Mouse (Mus musculus): ENCODE measurements around the gene Zfp580. TPM values are rescaled to one million over a fixed set of nuclear protein-coding genes. Genes with fewer than 3 reads are reported as not detected.

The Zfp580 gene
- polyA plus RNA-seq, 2 experiments: 1.4 to 1.6 TPM

- ATAC-seq (ENCODE audit: insufficient read depth) (no peak), DNase-seq (ENCODE audit: low read depth in 3 of 3, low spot score in 3 of 3) (no peak)
- no peak for TF ChIP-seq EP300 (IDR thresholded peaks at IDR 0.05; ENCODE audit: low read depth)
- no peak for TF ChIP-seq CTCF (IDR thresholded peaks at IDR 0.05; ENCODE audit: low read depth)
- no peak overlapping the region for H3K4me2 ChIP-seq (ENCODE audit: low read depth)
- peaks cover 0 to 5% of the 10 kb centered on the region in 2 experiments; a peak in 2 of 4 replicates for H3K4me1 ChIP-seq (replicated peaks; ENCODE audit: control insufficient read depth in 2 of 2, insufficient read depth in 2 of 2, low read length in 1 of 2)
- H3K36me3 ChIP-seq (replicated peaks; ENCODE audit: control insufficient read depth, insufficient read depth, low read depth): peaks cover 81% of the 10 kb centered on the region
- no peak overlapping the region for H3K9ac ChIP-seq (replicated peaks)
- H3K9me3 ChIP-seq (ENCODE audit: control insufficient read depth, low read length): no peaks in the 10 kb centered on the region
- no peak overlapping the region for H3K27ac ChIP-seq
- no peak overlapping the region for H3K4me3 ChIP-seq (ENCODE audit: insufficient read depth in 1 of 2, low read depth in 2 of 2, low read length in 2 of 2)
- H3K27me3 ChIP-seq (ENCODE audit: control insufficient read depth, insufficient read depth, low read length): no peaks in the 10 kb centered on the region
- WGBS (ENCODE audit: insufficient replicate concordance): 89% methylated on average over 15 of the region's 15 CpGs
Measured at GRCm38 (mm10) chr7:5089853-5090252, 38.5 kb downstream of the Zfp580 start.

GRCm38 (mm10) chr7:5091008-5091728 is 39.8 kb downstream of the Zfp580 start:
- ATAC-seq (ENCODE audit: insufficient read depth): no peak
- Histone ChIP-seq H3K9me3 (ENCODE audit: control insufficient read depth, low read length) (no peaks in the 10 kb centered on the region), H3K4me1 (replicated peaks; ENCODE audit: control insufficient read depth in 2 of 2, insufficient read depth in 2 of 2, low read length in 1 of 2) (peaks cover 0 to 5% of the 10 kb centered on the region in 2 experiments; a peak in 2 of 4 replicates), H3K27ac (no peak overlapping the region), H3K27me3 (ENCODE audit: control insufficient read depth, insufficient read depth, low read length) (no peaks in the 10 kb centered on the region), H3K4me3 (ENCODE audit: insufficient read depth in 1 of 2, low read depth in 2 of 2, low read length in 2 of 2) (no peak overlapping the region), H3K36me3 (replicated peaks; ENCODE audit: control insufficient read depth, insufficient read depth, low read depth) (peaks cover 81% of the 10 kb centered on the region), H3K9ac (replicated peaks) (no peak overlapping the region), H3K4me2 (ENCODE audit: low read depth) (no peak overlapping the region)
- WGBS (ENCODE audit: insufficient replicate concordance): 81% methylated on average over 15 of the region's 15 CpGs
- no peak for TF ChIP-seq EP300 (IDR thresholded peaks at IDR 0.05; ENCODE audit: low read depth)
- TF ChIP-seq CTCF (IDR thresholded peaks at IDR 0.05; ENCODE audit: low read depth): no peak
- DNase-seq (ENCODE audit: low read depth in 3 of 3, low spot score in 3 of 3): no peak

- Histone ChIP-seq H3K36me3 (replicated peaks; ENCODE audit: control insufficient read depth, insufficient read depth, low read depth) (peaks cover 80% of the 10 kb centered on the region), H3K9me3 (ENCODE audit: control insufficient read depth, low read length) (no peaks in the 10 kb centered on the region), H3K4me1 (replicated peaks; ENCODE audit: control insufficient read depth in 2 of 2, insufficient read depth in 2 of 2, low read length in 1 of 2) (peaks cover 0 to 5% of the 10 kb centered on the region in 2 experiments; a peak in 2 of 4 replicates), H3K4me2 (ENCODE audit: low read depth) (no peak overlapping the region), H3K27me3 (ENCODE audit: control insufficient read depth, insufficient read depth, low read length) (no peaks in the 10 kb centered on the region), H3K4me3 (ENCODE audit: insufficient read depth in 1 of 2, low read depth in 2 of 2, low read length in 2 of 2) (no peak overlapping the region), H3K9ac (replicated peaks) (no peak overlapping the region), H3K27ac (no peak overlapping the region)
- WGBS (ENCODE audit: insufficient replicate concordance): 75% methylated on average over 6 of the region's 6 CpGs
- DNase-seq (ENCODE audit: low read depth in 3 of 3, low spot score in 3 of 3) (no peak), ATAC-seq (ENCODE audit: insufficient read depth) (no peak)
- no peak for TF ChIP-seq EP300 (IDR thresholded peaks at IDR 0.05; ENCODE audit: low read depth)
- TF ChIP-seq CTCF (IDR thresholded peaks at IDR 0.05; ENCODE audit: low read depth): no peak
Measured at GRCm38 (mm10) chr7:5092381-5092780, 41.0 kb downstream of the Zfp580 start.

GRCm38 (mm10) chr7:5092831-5093510 is 41.6 kb downstream of the Zfp580 start:
- H3K9ac ChIP-seq (replicated peaks): no peak overlapping the region
- no peak overlapping the region for H3K4me3 ChIP-seq (ENCODE audit: insufficient read depth in 1 of 2, low read depth in 2 of 2, low read length in 2 of 2)
- DNase-seq (ENCODE audit: low read depth in 3 of 3, low spot score in 3 of 3): no peak
- no peaks in the 10 kb centered on the region for H3K9me3 ChIP-seq (ENCODE audit: control insufficient read depth, low read length)
- no peak for ATAC-seq (ENCODE audit: insufficient read depth)
- no peak for TF ChIP-seq CTCF (IDR thresholded peaks at IDR 0.05; ENCODE audit: low read depth)
- no peak for TF ChIP-seq EP300 (IDR thresholded peaks at IDR 0.05; ENCODE audit: low read depth)
- H3K4me1 ChIP-seq (replicated peaks; ENCODE audit: control insufficient read depth in 2 of 2, insufficient read depth in 2 of 2, low read length in 1 of 2): peaks cover 0 to 2% of the 10 kb centered on the region in 2 experiments; a peak in 2 of 4 replicates
- H3K27ac ChIP-seq: no peak overlapping the region
- 83% methylated on average over 21 of the region's 21 CpGs for WGBS (ENCODE audit: insufficient replicate concordance)
- no peaks in the 10 kb centered on the region for H3K27me3 ChIP-seq (ENCODE audit: control insufficient read depth, insufficient read depth, low read length)
- H3K36me3 ChIP-seq (replicated peaks; ENCODE audit: control insufficient read depth, insufficient read depth, low read depth): peaks cover 82% of the 10 kb centered on the region
- no peak overlapping the region for H3K4me2 ChIP-seq (ENCODE audit: low read depth)

- H3K36me3 ChIP-seq (replicated peaks; ENCODE audit: control insufficient read depth, insufficient read depth, low read depth): peaks cover 46% of the 10 kb centered on the region
- no peak overlapping the region for H3K4me2 ChIP-seq (ENCODE audit: low read depth)
- H3K4me3 ChIP-seq (ENCODE audit: insufficient read depth in 1 of 2, low read depth in 2 of 2, low read length in 2 of 2): no peak overlapping the region
- DNase-seq (ENCODE audit: low read depth in 3 of 3, low spot score in 3 of 3) (no peak), ATAC-seq (ENCODE audit: insufficient read depth) (no peak)
- no peak overlapping the region for H3K9ac ChIP-seq (replicated peaks)
- no peaks in the 10 kb centered on the region for H3K9me3 ChIP-seq (ENCODE audit: control insufficient read depth, low read length)
- no peaks in the 10 kb centered on the region for H3K4me1 ChIP-seq (replicated peaks; ENCODE audit: control insufficient read depth in 2 of 2, insufficient read depth in 2 of 2, low read length in 1 of 2)
- no peak for TF ChIP-seq EP300 (IDR thresholded peaks at IDR 0.05; ENCODE audit: low read depth)
- no peak for TF ChIP-seq CTCF (IDR thresholded peaks at IDR 0.05; ENCODE audit: low read depth)
- WGBS (ENCODE audit: insufficient replicate concordance): 72% methylated on average over 5 of the region's 5 CpGs
- no peaks in the 10 kb centered on the region for H3K27me3 ChIP-seq (ENCODE audit: control insufficient read depth, insufficient read depth, low read length)
- H3K27ac ChIP-seq: no peak overlapping the region
Measured at GRCm38 (mm10) chr7:5098769-5099168, 47.4 kb downstream of the Zfp580 start.
